Mouse (Mus musculus) megakaryocyte progenitor cell, adult 5-6 weeks (primary cell): ENCODE data around the gene Lgr4. TPM values are rescaled to one million over a fixed set of nuclear protein-coding genes. Genes with fewer than 3 reads are reported as not detected.

Experiments
- ATAC-seq: replicated peaks from 2 replicates; pipeline ENCODE4 v1.8.0; 2016; ENCODE audit warnings: mild to moderate bottlenecking, moderate TSS enrichment, inconsistent platforms; ENCODE audit not compliant: poor library complexity
- total RNA-seq, 2 experiments: library from RNA; stranded (forward) in 1 of 2; stranded (reverse) in 1 of 2; fragments of 157-497, 149-512 nt in 1 of 2; fragments of 200-1000 nt in 1 of 2; gene quantifications; 2 replicates each; pipeline versions ENCODE4 v1.2.3 to v1.2.4; 2015 to 2017

The Lgr4 gene
- total RNA-seq, 2 experiments from 2014 or later: 2.6 to 4.0 TPM

- no peak for ATAC-seq
Observed at GRCm38 (mm10) chr2:109946426-109946825, 29.0 kb downstream of the Lgr4 start.

- no peak for ATAC-seq
Observed at GRCm38 (mm10) chr2:109949519-109949918, 32.1 kb downstream of the Lgr4 start.

GRCm38 (mm10) chr2:109950311-109950710 is 32.9 kb downstream of the Lgr4 start:
- ATAC-seq: no peak

GRCm38 (mm10) chr2:109951050-109951449 is 33.6 kb downstream of the Lgr4 start:
- ATAC-seq: 0 out of 2 replicates have a peak, but pooled peaks have one; percentile 19

- ATAC-seq: peak; percentile 54
Observed at GRCm38 (mm10) chr2:109953048-109953717, 35.7 kb downstream of the Lgr4 start.

- peak; percentile 79 for ATAC-seq
Observed at GRCm38 (mm10) chr2:109953893-109954292, 36.4 kb downstream of the Lgr4 start.

GRCm38 (mm10) chr2:109955060-109955459 is 37.6 kb downstream of the Lgr4 start:
- ATAC-seq: no peak

GRCm38 (mm10) chr2:109955910-109956309 is 38.5 kb downstream of the Lgr4 start:
- no peak for ATAC-seq

GRCm38 (mm10) chr2:109956785-109957184 is 39.3 kb downstream of the Lgr4 start:
- no peak for ATAC-seq

- peak; percentile 98 for ATAC-seq
Observed at GRCm38 (mm10) chr2:109958692-109959406, 41.4 kb downstream of the Lgr4 start.

- no peak; the same call in 1 of the 2 replicates for ATAC-seq
Observed at GRCm38 (mm10) chr2:109959407-109960075, 42.1 kb downstream of the Lgr4 start.

GRCm38 (mm10) chr2:109960246-109960645 is 42.8 kb downstream of the Lgr4 start:
- no peak for ATAC-seq

- no peak for ATAC-seq
Observed at GRCm38 (mm10) chr2:109961174-109961573, 43.7 kb downstream of the Lgr4 start.

- ATAC-seq: no peak
Observed at GRCm38 (mm10) chr2:109963591-109964258, 46.3 kb downstream of the Lgr4 start.

GRCm38 (mm10) chr2:109965753-109966420 is 48.4 kb downstream of the Lgr4 start:
- ATAC-seq: peak; percentile 70

- no peak for ATAC-seq
Observed at GRCm38 (mm10) chr2:109966863-109967262, 49.4 kb downstream of the Lgr4 start.

- ATAC-seq: no peak
Observed at GRCm38 (mm10) chr2:109969381-109969780, 51.9 kb downstream of the Lgr4 start.

- no peak for ATAC-seq
Observed at GRCm38 (mm10) chr2:109969926-109970532, 52.6 kb downstream of the Lgr4 start.

GRCm38 (mm10) chr2:109970744-109971410 is 53.4 kb downstream of the Lgr4 start:
- no peak for ATAC-seq

- ATAC-seq: no peak
Observed at GRCm38 (mm10) chr2:109972310-109972709, 54.9 kb downstream of the Lgr4 start.
